Mouse (Mus musculus) limb, embryonic 12.5 days (tissue): ENCODE data around the gene Pard6a. TPM values are rescaled to one million over a fixed set of nuclear protein-coding genes. Genes with fewer than 3 reads are reported as not detected.

Experiments
- ATAC-seq: fragments of 200-750 bp; cut with Nextera tagmentation; 2 replicates; pipeline ENCODE4 v1.8.0; 2017; ENCODE audit warnings: low read depth, moderate TSS enrichment; ENCODE audit not compliant: insufficient number of reproducible peaks, insufficient read depth, low FRiP score, low TSS enrichment
- H3K27ac ChIP-seq: fragments of 300-500 bp; sonication (generic); 2 replicates; pipeline ENCODE4 v1.5.1; 2016; ENCODE audit warnings: mild to moderate bottlenecking, moderate library complexity
- H3K27me3 ChIP-seq: fragments of 300-500 bp; sonication (generic); 2 replicates; pipeline ENCODE4 v1.6.1; 2016; ENCODE audit warnings: mild to moderate bottlenecking, moderate library complexity
- H3K36me3 ChIP-seq: fragments of 300-500 bp; sonication (generic); 2 replicates; pipeline ENCODE4 v1.6.1; 2016; ENCODE audit warnings: mild to moderate bottlenecking, moderate library complexity
- H3K4me1 ChIP-seq: fragments of 300-500 bp; sonication (generic); replicated peaks from 2 replicates; pipeline ENCODE4 v1.6.1; 2016
- H3K4me2 ChIP-seq: fragments of 300-500 bp; sonication (generic); 2 replicates; pipeline ENCODE4 v1.6.1; 2016; ENCODE audit warnings: mild to moderate bottlenecking, moderate library complexity
- H3K4me3 ChIP-seq: fragments of 300-500 bp; sonication (generic); replicated peaks from 2 replicates; pipeline ENCODE4 v1.5.1; 2016; ENCODE audit warnings: mild to moderate bottlenecking
- H3K9ac ChIP-seq: fragments of 300-500 bp; sonication (generic); replicated peaks from 2 replicates; pipeline ENCODE4 v1.6.1; 2016; ENCODE audit warnings: mild to moderate bottlenecking, moderate library complexity
- H3K9me3 ChIP-seq: fragments of 300-500 bp; sonication (generic); 2 replicates; pipeline ENCODE4 v1.6.1; 2016; ENCODE audit warnings: mild to moderate bottlenecking, moderate library complexity
- WGBS: fragments of 180-500 bp; shearing (Covaris S2); methylation state at CpG from one replicate; pipeline ENCODE4 v1.1.7; 2016; 5-methylcytosine and 5-hydroxymethylcytosine counted together
- polyA plus RNA-seq: library from polyadenylated mRNA; unstranded; fragments of >200 nt; fragmentation: Nextera tagmentation; extraction: Ambion mirVana; gene quantifications from 2 replicates; pipeline ENCODE4 v1.2.1, GENCODE M21; 2016

The Pard6a gene
- 14.6 and 16.1 TPM in 2 replicates for polyA plus RNA-seq

- peaks cover 23% of the 10 kb centered on the region for H3K4me1 ChIP-seq
- peaks cover 46% of the 10 kb centered on the region for H3K36me3 ChIP-seq
- WGBS, result under 1% methylated on average over 60 of the region's 60 CpGs
- H3K27me3 ChIP-seq, result no peaks in the 10 kb centered on the region
- ATAC-seq, result peak; percentile 66
- peak within 1 kb of the TSS; percentile 67 for H3K4me3 ChIP-seq
- no peaks in the 10 kb centered on the region for H3K9me3 ChIP-seq
- peak within 1 kb of the TSS; percentile 73 for H3K9ac ChIP-seq
- peak within 1 kb of the TSS; percentile 96 for H3K4me2 ChIP-seq
- peak within 1 kb of the TSS; percentile 92 for H3K27ac ChIP-seq
These were observed at the start of gene Pard6a, which contains the start of gene Acd for GRCm38 (mm10) chr8:105700966-105701824. Pard6a (plus strand) TSS chr8:105701148. Acd (minus strand) TSS chr8:105701102.

GRCm38 (mm10) chr8:105657641-105658040, 43.3 kb upstream of the Pard6a start:
- Histone ChIP-seq H3K4me3 (no peak overlapping the region), H3K4me1 (no peaks in the 10 kb centered on the region), H3K4me2 (no peak overlapping the region), H3K27me3 (no peaks in the 10 kb centered on the region), H3K9ac (no peak overlapping the region), H3K9me3 (no peaks in the 10 kb centered on the region), H3K27ac (no peak overlapping the region), H3K36me3 (peaks cover 43% of the 10 kb centered on the region)
- no peak for ATAC-seq

- ATAC-seq, result no peak
- Histone ChIP-seq H3K4me3 (no peak overlapping the region), H3K36me3 (peaks cover 41% of the 10 kb centered on the region), H3K9ac (no peak overlapping the region), H3K4me2 (no peak overlapping the region), H3K27ac (no peak overlapping the region), H3K4me1 (no peaks in the 10 kb centered on the region), H3K9me3 (no peaks in the 10 kb centered on the region), H3K27me3 (no peaks in the 10 kb centered on the region)
- WGBS, result 87% methylated on average over 3 of the region's 3 CpGs
These were observed 39.8 kb upstream of the Pard6a start for GRCm38 (mm10) chr8:105661167-105661566.

- H3K4me3 ChIP-seq, result no peak overlapping the region
- H3K4me1 ChIP-seq, result no peaks in the 10 kb centered on the region
- no peak overlapping the region for H3K4me2 ChIP-seq
- peaks cover 95% of the 10 kb centered on the region for H3K36me3 ChIP-seq
- H3K27ac ChIP-seq, result no peak overlapping the region
- no peak for ATAC-seq
- no peaks in the 10 kb centered on the region for H3K27me3 ChIP-seq
- WGBS, result 80% methylated on average over 1 of the region's 1 CpGs
- no peaks in the 10 kb centered on the region for H3K9me3 ChIP-seq
- no peak overlapping the region for H3K9ac ChIP-seq
These were observed 23.1 kb upstream of the Pard6a start for GRCm38 (mm10) chr8:105677891-105678290.

GRCm38 (mm10) chr8:105685325-105685724, 15.6 kb upstream of the Pard6a start:
- Histone ChIP-seq H3K27ac (no peak overlapping the region), H3K4me1 (peaks cover 9% of the 10 kb centered on the region), H3K9ac (no peak overlapping the region), H3K36me3 (peaks cover 43% of the 10 kb centered on the region), H3K9me3 (no peaks in the 10 kb centered on the region), H3K4me3 (no peak overlapping the region), H3K27me3 (0 out of 2 replicates have a peak, but pooled peaks cover 11% of the 10 kb centered on the region), H3K4me2 (peak overlapping the region; percentile 48)
- 76% methylated on average over 7 of the region's 7 CpGs for WGBS
- no peak for ATAC-seq

- Histone ChIP-seq H3K4me3 (peak within 1 kb of the TSS; percentile 19), H3K9ac (no peak within 1 kb of the TSS), H3K9me3 (no peaks in the 10 kb centered on the region), H3K4me1 (peaks cover 9% of the 10 kb centered on the region), H3K36me3 (peaks cover 38% of the 10 kb centered on the region), H3K4me2 (peak within 1 kb of the TSS; percentile 48), H3K27me3 (0 out of 2 replicates have a peak, but pooled peaks cover 11% of the 10 kb centered on the region), H3K27ac (peak within 1 kb of the TSS; percentile 45; the same call in 1 of the 2 replicates)
- 7% methylated on average over 26 of the region's 26 CpGs for WGBS
- peak; percentile 29; the same call in 1 of the 2 replicates for ATAC-seq
These were observed 15.1 kb upstream of the Pard6a start, which contains the start of gene Carmil2 for GRCm38 (mm10) chr8:105685796-105686308. Carmil2 (plus strand) TSS chr8:105686274.

GRCm38 (mm10) chr8:105686551-105686950, 14.4 kb upstream of the Pard6a start:
- peaks cover 9% of the 10 kb centered on the region for H3K4me1 ChIP-seq
- WGBS, result 65% methylated on average over 6 of the region's 6 CpGs
- H3K36me3 ChIP-seq, result peaks cover 31% of the 10 kb centered on the region
- no peak overlapping the region for H3K9ac ChIP-seq
- H3K27me3 ChIP-seq, result 0 out of 2 replicates have a peak, but pooled peaks cover 11% of the 10 kb centered on the region
- ATAC-seq, result no peak
- H3K27ac ChIP-seq, result peak overlapping the region; percentile 45; the same call in 1 of the 2 replicates
- no peaks in the 10 kb centered on the region for H3K9me3 ChIP-seq
- no peak overlapping the region for H3K4me3 ChIP-seq
- H3K4me2 ChIP-seq, result peak overlapping the region; percentile 48; the same call in 1 of the 2 replicates

GRCm38 (mm10) chr8:105687512-105687911, 13.4 kb upstream of the Pard6a start:
- H3K9me3 ChIP-seq, result no peaks in the 10 kb centered on the region
- 0 out of 2 replicates have a peak, but pooled peaks cover 11% of the 10 kb centered on the region for H3K27me3 ChIP-seq
- H3K36me3 ChIP-seq, result peaks cover 21% of the 10 kb centered on the region
- H3K4me2 ChIP-seq, result no peak overlapping the region
- no peak for ATAC-seq
- 69% methylated on average over 8 of the region's 8 CpGs for WGBS
- no peak overlapping the region for H3K4me3 ChIP-seq
- no peak overlapping the region for H3K27ac ChIP-seq
- H3K4me1 ChIP-seq, result peaks cover 9% of the 10 kb centered on the region
- H3K9ac ChIP-seq, result no peak overlapping the region; the same call in 1 of the 2 replicates

GRCm38 (mm10) chr8:105688242-105688752, 12.7 kb upstream of the Pard6a start:
- Histone ChIP-seq H3K27me3 (0 out of 2 replicates have a peak, but pooled peaks cover 15% of the 10 kb centered on the region), H3K27ac (no peak overlapping the region), H3K9me3 (0 out of 2 replicates have a peak, but pooled peaks cover 6% of the 10 kb centered on the region), H3K4me3 (no peak overlapping the region), H3K36me3 (peaks cover 13% of the 10 kb centered on the region), H3K9ac (no peak overlapping the region), H3K4me2 (no peak overlapping the region), H3K4me1 (peaks cover 9% of the 10 kb centered on the region)
- 65% methylated on average over 14 of the region's 14 CpGs for WGBS
- ATAC-seq, result no peak

GRCm38 (mm10) chr8:105689256-105689982, 11.5 kb upstream of the Pard6a start:
- 61% methylated on average over 35 of the region's 35 CpGs for WGBS
- no peak overlapping the region for H3K9ac ChIP-seq

More at GRCm38 (mm10) chr8:105689256-105689982, 11.5 kb upstream of the Pard6a start:
- 0 out of 2 replicates have a peak, but pooled peaks cover 3% of the 10 kb centered on the region for H3K36me3 ChIP-seq
- H3K9me3 ChIP-seq, result 0 out of 2 replicates have a peak, but pooled peaks cover 6% of the 10 kb centered on the region
- H3K4me3 ChIP-seq, result no peak overlapping the region
- ATAC-seq, result no peak
- H3K4me1 ChIP-seq, result peaks cover 20% of the 10 kb centered on the region
- H3K27me3 ChIP-seq, result peaks cover 23% of the 10 kb centered on the region
- H3K4me2 ChIP-seq, result no peak overlapping the region
- H3K27ac ChIP-seq, result no peak overlapping the region
